Mouse (Mus musculus) monocyte, adult 5-6 weeks (primary cell): ENCODE measurements around the gene Nefh. TPM values are rescaled to one million over a fixed set of nuclear protein-coding genes. Genes with fewer than 3 reads are reported as not detected.

Source experiments
- ATAC-seq: fragments of 153-309, 156-312 bp; replicated peaks from 2 replicates; pipeline ENCODE4 v1.8.0; 2017; ENCODE audit warnings: mild to moderate bottlenecking; ENCODE audit not compliant: low TSS enrichment, insufficient number of reproducible peaks, severe bottlenecking, poor library complexity, low FRiP score
- total RNA-seq: library from RNA; stranded (forward); fragments of 200-1000, 200-491, 200-594 nt; gene quantifications from 3 replicates; pipeline ENCODE4 v1.2.3, GENCODE M21; 2017

The Nefh gene
- total RNA-seq = 0.38 to 0.49 TPM in 2 of 3 replicates, not detected in the other

DNA sequence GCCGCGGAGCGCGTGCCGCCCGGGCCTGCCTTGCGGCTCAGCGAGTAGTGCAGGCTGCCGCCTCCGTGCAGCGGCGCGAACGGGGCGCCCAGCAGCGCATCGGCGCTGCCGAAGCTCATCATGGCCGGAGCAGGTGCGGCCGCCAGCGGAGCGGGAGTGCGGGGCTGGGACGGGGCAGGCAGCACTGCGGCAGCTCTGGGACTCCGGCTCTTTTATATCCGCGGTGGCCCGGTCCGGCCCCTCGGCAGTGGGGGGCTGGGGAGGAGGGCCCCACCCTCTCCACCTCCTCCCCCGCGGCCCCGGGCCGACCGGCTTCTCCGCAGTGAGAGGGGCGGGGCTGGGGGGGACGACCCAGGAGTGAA, at the start of gene Nefh:
Gene Nefh (minus strand): TSS at position 252 of the 362 bp plus-strand sequence.
- no peak for ATAC-seq

DNA sequence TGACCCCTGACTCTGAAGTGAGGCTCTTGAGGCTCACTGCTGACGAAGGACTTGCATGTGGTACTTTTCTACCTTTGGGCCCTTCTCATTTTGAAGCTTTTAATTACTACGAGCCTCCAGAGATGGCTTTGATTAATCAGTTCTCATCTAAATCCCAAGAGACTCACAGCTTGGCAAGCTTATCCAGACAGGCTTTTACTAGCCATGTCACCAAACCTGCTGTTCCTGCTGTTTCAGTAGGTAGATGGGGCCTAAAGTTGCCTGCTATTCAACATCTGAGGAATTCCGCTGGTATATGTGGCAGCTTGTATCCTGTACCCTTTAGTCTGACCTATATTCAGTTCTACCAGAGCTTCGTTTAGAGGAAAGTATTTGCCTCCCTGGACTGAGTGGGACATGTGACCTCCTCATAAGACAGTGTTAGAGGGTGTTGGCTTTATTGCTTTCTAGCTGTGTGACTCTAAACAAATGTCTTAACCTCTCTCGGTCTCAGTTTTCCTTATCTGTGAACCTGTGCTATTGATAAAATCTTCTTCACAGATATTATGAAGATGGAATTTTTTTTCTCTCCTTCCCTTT, 48.8 kb upstream of the Nefh start:
- no peak for ATAC-seq

DNA sequence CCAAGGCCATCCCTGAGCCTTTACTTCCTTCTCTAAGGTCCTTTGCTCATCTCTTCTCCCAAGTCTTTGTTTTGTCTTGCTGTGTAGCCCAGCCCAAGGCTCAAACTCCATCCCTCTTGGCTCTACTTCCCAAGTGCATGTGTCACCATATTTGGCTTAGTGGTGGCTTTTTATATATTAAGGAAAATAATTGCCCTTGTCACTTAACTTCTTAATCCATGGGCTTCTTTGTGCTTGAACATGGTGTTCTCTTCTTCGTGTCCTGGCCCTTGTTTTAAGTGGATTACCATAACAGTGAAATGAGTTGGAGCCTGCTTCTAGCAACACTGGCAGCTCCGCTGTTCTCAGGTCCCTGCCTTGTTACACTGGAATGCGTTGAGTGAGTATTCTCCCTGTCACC, 47.8 kb upstream of the Nefh start:
- no peak for ATAC-seq

DNA sequence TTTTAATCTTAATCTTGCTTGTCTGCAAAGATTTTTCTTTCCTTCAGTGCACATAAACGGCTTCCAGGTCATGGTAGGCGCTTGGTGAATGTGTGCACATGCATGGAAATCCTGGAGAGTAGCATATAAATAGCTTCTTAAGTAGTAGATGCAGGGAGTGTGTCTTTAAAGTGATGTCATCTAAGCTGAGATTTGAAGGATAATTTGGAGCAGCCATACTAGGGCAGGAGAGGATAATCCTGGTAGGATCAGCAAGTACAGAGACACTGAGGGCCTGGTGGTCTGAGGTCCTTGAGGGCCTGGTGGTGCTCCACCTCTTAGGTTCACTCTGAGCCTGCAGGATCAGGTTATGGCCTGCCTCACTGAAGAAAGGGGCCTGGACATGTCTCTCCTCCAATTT, 44.6 kb upstream of the Nefh start:
- ATAC-seq = no peak

DNA sequence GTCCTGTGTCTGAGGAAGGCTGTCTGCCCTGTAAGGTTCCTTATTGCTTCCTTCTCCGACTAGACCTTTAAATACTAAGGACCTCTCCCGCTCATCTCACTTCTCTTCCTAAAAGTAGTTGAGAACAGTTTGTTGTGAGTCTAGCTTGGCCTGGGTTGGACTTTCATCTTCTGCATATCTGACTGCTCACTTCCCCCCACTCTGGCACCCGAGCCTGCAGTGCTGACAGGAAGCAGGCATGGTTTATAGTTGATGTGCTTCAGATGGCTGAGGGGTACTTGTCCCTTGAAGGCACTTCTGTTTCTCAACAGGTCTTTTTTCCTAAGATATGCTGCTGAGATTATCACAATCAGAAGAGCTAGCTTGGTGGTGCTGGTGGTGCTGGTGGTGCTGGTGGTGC, 41.3 kb upstream of the Nefh start:
- ATAC-seq = no peak

DNA sequence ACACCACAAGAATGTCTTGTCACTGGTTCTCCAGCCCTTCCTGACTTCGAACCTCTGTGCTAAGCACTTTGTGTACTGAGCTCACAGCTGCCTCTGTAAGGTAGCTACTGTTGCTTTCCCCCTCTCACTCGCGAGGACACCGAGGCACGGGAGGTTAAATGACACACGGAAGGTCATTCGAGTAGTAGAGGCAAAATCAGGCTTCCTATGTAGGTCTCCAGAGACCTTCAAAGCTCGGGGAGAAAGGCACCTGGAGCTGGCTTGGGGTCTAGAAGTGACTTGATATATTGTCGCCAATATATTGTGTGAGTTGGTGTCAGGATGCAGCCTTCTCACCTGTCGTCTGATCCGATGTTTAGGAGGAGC, 39.6 kb upstream of the Nefh start:
- no peak for ATAC-seq

DNA sequence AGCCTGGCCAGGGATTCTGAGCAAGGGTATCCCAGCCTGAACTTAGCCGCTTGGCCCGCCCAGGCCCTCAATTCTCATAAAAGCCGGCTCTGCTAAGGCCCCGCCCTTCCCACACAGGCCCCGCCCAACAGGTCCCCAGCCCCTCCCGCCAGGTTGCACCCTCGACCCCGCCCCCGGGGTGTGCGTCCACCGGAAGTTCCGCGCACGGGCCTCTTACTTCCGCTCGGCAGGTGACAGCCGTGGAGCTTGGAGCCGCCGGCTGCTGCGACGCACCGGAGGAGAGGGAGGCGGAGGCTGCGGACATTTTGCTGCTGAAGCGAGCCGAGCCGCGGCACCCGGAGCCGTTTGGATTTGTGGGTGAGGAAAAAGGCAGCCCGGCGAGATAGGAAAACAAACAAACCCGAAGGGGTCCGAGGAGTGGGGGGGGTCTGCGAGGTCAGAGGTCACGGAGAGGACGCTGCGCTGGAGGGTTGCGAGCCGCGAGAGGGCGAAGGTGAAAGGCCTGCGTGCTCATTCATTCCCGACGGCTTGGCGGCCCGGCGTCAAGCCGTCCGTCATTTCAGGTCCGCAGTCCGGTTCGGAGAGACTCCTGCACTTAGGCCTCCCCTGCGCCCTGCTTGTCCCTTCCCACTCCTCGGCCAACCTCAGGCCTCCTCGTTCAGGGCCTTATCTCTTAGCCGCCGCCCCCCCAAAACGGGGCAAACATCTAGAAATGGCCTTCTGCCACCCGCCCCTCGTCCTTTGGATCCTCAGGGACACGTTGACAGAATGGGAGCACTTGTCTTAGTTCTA, 39.0 kb upstream of the Nefh start, which contains the start of gene Ap1b1:
Gene Ap1b1 (plus strand): TSS at position 130 of the 792 bp plus-strand sequence.
- peak; percentile 76 for ATAC-seq

DNA sequence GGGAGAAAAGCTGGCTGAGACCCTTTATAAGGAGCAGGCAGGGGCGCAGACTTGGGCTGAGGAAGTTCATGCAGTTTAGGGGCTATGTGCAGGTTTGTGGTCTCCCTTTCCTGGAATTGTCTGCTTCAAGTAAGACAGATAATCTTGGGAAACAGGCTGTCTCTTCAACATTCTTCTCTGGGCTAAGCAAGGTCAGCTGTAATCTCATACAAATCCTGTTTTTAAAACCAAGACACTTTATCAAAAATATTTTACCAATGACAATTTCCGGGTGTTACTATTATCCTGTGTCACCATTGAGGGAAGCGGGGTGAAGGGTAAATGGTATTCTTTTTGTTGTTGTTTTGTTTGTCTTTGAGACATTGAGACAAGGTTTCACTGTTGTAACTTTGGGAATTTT, 36.9 kb upstream of the Nefh start:
- no peak for ATAC-seq

DNA sequence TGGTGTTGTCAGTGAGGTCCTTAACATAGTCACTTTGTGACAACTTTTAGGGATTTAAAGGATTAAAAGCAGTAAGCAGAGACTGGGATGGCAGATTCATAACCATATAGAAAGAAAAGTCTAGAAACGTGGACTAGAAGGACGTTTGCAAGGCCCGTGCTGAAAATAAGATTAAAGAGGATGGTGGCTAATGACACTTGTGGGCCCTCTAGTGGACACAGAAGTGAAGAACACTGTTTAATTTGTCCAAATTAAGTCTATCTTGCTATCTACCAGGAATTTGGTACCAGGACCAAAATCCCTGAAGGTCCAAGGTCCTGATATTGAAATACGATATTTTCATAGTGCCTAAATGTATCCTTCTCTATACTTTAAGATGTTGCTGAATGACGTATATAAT, 36.4 kb upstream of the Nefh start:
- ATAC-seq = no peak

DNA sequence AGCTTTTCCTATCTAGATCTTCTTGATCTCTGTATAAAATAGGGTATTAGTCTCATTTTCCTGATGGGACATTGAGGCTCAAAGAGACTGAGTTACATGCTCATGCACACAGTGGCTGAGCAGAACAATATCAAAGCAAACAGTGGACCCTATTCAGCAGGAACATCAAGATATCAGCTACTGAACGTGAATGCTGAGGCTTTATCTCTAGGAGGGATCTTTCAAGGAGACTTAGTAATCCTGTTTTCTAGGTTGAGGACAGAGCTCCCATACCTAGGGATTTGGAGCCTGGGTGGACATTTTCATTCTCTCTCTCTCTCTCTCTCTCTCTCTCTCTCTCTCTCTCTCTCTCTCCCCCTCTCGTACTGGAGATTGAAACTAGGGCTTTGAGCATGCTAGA, 35.7 kb upstream of the Nefh start:
- no peak for ATAC-seq

DNA sequence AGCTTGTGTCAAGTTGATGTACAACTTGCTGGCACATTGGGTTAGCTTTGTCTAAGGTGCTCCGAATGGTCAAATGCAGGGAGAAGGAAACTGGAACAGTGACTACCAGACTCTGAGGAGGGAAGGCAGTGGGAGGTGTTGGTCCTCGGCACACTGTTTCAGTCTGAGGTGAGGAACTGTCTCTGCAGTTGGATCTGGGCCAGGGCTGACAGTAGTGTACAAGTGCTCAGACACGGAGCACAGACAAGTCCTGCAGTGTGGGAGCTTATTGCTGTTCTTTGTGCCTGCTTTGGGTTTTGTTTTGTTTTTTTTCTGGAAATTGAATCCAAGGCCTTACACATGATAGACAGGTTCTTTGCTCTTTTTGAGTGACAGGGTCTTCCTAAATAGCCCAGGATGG, 35.1 kb upstream of the Nefh start:
- ATAC-seq = no peak

DNA sequence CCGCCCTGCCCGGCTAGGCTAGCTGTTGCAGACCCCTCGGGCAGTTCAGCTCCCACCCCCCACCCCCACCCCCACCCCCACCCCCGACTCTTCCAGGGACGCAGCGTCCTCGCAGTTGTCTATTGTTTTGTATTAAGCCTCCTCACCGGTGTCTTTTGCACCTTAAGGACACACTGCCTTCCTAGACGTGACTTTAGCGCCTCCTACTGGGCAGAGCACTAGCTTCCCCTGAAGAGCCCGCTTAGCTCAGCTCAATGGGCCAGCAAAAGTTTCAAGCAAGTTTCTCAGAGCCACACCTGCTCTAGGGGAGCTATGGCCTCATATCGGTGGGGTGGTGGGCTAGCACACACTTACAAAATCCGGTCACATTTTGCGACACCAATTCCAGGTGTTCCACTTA, 27.8 kb upstream of the Nefh start:
- ATAC-seq = peak; percentile 55; the same call in 1 of the 2 replicates

DNA sequence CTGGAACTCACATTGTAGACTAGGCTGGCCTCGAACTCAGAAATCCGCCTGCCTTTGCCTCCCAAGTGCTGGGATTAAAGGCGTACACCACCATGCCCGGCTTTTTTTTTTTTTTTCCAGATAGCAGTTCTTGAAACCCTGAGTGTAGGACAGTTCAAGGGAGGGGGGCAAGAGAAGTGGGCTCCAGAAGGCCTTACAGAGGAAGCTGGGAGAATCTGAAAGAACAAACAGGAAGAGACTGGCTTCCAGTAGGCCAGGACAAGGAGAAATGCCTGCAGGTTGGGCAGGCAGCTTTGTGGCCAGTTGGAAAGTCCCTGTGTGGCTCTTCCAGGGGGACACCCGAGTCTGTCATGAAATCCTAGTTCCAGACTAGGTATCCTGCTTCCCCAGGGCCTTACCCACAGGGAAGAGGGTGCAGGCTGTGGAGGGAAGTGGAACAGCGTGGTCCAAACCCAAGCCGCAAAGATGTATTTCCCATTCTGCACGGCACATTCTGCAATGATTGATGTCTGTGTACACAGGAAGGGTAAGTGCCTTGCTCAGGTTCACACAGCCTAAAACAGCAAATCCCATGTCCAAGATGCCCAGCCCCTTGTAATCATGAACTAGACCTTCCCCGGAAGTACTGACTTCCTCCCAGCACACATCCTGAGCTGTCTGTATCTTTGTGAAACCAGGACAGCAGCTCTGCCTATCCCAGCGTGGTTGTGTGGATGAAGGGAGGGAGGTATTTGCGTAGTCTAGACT, 26.7 kb upstream of the Nefh start:
- no peak for ATAC-seq

DNA sequence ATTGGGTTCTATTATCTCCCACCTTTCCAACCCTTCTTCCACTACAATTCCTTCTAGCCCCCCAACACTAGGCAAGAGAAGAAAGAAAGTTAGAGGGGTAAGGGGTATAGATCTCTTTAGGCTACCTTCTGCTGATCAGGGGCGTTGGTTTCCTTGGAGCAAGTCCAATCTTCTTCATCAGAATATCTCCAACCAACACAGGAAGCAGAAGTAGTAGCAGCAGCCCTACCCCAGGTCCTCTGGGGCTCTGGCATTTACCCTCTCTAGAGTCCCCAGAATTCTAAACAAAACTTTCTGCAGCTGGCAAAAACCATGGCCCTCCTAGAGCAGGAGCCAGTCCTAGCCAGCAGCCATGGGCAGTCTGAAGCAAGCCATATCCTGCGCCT, 26.0 kb upstream of the Nefh start:
- ATAC-seq = no peak

DNA sequence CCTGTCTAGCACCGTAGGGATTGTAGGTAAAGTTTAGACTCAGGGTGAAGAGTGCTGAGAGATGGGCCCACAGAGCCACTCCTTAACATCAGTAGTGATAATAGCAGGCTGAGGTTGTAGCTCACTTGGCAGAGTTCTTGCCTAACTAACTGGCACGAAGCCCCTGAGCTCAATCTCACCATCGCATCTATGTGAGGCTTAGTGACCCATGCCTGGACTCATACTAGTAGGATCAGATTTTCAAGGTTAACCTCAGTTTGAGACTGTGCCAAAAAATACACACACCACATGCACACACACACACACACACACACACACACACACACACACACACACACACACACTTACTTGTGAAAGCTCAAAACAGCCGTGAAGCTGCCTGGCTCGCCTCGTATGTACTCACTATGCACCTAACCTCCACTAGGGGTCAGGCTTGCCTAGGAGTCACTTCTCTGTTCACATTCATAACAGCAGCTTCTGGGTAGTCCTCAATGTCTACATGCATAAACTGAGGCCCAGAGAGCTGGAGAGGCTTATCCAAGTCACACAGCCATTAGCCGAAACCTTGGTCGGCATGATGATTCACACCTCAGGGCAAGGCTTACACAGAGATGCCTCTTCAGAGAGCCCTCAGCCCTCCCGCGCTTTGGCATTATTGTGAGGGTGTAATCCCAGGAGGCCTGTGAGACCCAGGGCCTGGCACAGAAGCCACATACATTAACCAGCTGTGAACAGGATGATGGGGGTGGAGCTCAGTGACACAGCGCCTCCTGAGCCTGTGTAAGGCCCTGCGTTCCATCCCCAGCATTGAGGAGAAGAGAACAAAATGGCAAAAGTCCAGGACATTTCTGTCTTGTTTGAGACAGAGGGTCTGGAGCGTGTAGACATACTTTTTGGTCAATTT, 25.4 kb upstream of the Nefh start:
- peak; percentile 91 for ATAC-seq

DNA sequence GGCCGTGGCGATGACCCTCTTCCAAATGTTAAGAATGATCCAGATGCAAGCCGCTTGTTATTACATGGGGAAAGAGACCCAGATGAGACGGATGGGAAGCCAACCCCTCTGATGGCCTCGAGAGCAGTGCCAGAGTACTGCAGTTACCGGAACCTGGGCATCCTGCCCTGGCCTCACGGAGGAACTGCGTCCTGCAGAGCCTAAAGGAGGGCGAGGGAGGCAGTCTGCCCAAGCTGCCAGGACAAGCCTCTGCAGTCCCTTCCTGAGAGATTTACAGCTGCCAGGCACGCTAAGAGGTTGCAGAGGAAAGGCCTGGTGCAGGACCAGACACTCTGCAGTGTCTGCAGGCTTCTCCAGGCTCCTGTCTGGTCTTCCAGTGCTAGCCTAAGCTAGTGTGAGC, 20.5 kb upstream of the Nefh start:
- ATAC-seq = no peak

DNA sequence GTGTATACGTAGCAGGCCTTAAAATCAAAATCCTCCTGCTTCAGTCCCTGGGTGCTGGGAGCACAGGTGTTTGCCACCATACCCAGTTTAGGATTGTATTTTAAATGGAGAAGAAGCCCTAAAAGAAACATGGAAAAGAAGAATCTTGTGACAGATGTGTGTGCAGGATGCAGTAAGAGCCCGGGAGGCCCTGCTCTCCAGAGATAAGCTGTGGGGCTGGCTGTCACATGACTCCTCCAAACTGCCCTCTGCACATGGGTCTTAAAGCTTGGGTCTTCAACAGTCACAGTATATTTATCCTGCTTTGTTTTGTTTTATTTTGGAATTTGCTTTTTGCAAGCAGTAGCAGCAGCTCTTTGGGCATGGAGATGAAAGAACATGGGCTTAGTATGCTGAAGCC, 19.7 kb upstream of the Nefh start:
- no peak for ATAC-seq

DNA sequence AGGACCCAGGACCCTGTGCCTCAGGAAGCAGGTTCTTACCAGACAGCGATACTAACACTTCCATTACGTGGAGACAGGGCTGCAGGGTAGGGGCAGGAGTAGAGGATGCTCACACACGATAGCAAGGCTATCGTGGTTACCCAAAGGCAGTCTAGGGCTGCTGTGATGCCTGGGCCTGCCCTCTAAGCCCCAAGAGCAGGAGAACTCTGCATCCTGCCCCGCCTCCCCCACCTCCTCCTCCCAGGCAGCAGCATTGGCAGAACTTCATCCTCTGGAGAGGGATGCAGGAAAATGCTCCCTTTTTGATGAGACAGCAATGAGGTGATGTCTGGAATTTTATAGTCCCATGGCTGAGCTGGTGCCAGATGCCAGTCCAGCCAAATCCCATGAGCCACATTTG, 19.0 kb upstream of the Nefh start:
- no peak for ATAC-seq

DNA sequence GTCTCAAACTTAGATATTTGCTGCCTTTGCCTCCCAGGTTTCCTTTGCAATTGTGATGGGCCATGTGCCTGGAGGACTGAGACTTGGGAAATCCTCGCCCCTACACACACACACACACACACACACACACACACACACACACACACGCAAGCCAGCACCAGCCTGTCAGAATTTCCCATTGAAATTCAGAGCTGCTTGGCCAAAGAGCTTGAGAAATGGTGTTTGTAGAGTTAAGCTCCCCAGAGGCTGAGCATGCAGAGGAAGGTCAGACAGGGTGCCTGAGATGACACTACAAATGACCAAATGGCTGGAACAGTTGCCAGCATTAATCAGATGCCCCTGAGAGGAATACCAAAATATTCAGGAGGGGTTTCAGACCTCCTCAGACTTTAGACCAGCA, 18.5 kb upstream of the Nefh start:
- no peak for ATAC-seq
